Mouse (Mus musculus) hindbrain, postnatal 0 days (tissue): ENCODE results near the gene Uap1l1. TPM values are rescaled to one million over a fixed set of nuclear protein-coding genes. Genes with fewer than 3 reads are reported as not detected.

Source experiments
- ATAC-seq: fragments of 200-750 bp; cut with Nextera tagmentation; 2 replicates; pipeline ENCODE4 v1.8.0; 2017; ENCODE audit warnings: mild to moderate bottlenecking, moderate TSS enrichment, moderate library complexity
- DNase-seq: peaks from one replicate; pipeline ENCODE4 v3.0.0-alpha.2; 2015; ENCODE audit warnings: low spot score
- H3K27ac ChIP-seq: fragments of 300-500 bp; sonication (generic); 2 replicates; pipeline ENCODE4 v1.5.1; 2014; ENCODE audit warnings: mild to moderate bottlenecking
- H3K27me3 ChIP-seq: fragments of 300-500 bp; sonication (generic); 2 replicates; pipeline ENCODE4 v1.6.1; 2014; ENCODE audit warnings: low read length, mixed read lengths; ENCODE audit not compliant: insufficient read depth
- H3K36me3 ChIP-seq: fragments of 300-500 bp; sonication (generic); 2 replicates; pipeline ENCODE4 v1.6.1; 2014; ENCODE audit warnings: low read length, mixed read lengths; ENCODE audit not compliant: insufficient read depth
- H3K4me1 ChIP-seq: fragments of 300-500 bp; sonication (generic); 2 replicates; pipeline ENCODE4 v1.6.1; 2014; ENCODE audit warnings: antibody characterized with exemption, low read length, mixed read lengths; ENCODE audit not compliant: insufficient read depth
- H3K4me2 ChIP-seq: fragments of 300-500 bp; sonication (generic); 2 replicates; pipeline ENCODE4 v1.6.1; 2014; ENCODE audit warnings: low read depth, mild to moderate bottlenecking, low read length, moderate library complexity, mixed read lengths
- H3K4me3 ChIP-seq: fragments of 300-500 bp; sonication (generic); 2 replicates; pipeline ENCODE4 v1.5.1; 2014; ENCODE audit warnings: low read length
- H3K9ac ChIP-seq: fragments of 300-500 bp; sonication (generic); replicated peaks from 2 replicates; pipeline ENCODE4 v1.6.1; 2014; ENCODE audit warnings: mild to moderate bottlenecking, low read length, moderate library complexity, mixed read lengths
- H3K9me3 ChIP-seq: fragments of 300-500 bp; sonication (generic); 2 replicates; pipeline ENCODE4 v1.6.1; 2016; ENCODE audit warnings: low read length, mixed read lengths
- CTCF ChIP-seq: IDR thresholded peaks from 2 replicates; pipeline ENCODE4 v1.5.1; 2016; ENCODE audit warnings: antibody characterized with exemption, control low read depth, low read depth
- WGBS: fragments of 180-500 bp; shearing (Covaris S2); extraction: QIAGEN DNeasy Blood & Tissue Kit; methylation state at CpG from one replicate; pipeline ENCODE4 v1.1.7; 2014; 5-methylcytosine and 5-hydroxymethylcytosine counted together
- polyA plus RNA-seq: library from polyadenylated mRNA; unstranded; fragments of >200 nt; fragmentation: Nextera tagmentation; extraction: Ambion mirVana; gene quantifications from 2 replicates; pipeline ENCODE4 v1.2.1, GENCODE M21; 2015
- total RNA-seq: library from RNA; depleted of rRNA; stranded (reverse); fragments of >200 nt; gene quantifications from 2 replicates; pipeline ENCODE4 v1.2.3, GENCODE M21; 2014

Uap1l1 gene
- total and polyA plus RNA-seq, 2 experiments from 2014 or later, result 7.5 to 15.6 TPM

DNA sequence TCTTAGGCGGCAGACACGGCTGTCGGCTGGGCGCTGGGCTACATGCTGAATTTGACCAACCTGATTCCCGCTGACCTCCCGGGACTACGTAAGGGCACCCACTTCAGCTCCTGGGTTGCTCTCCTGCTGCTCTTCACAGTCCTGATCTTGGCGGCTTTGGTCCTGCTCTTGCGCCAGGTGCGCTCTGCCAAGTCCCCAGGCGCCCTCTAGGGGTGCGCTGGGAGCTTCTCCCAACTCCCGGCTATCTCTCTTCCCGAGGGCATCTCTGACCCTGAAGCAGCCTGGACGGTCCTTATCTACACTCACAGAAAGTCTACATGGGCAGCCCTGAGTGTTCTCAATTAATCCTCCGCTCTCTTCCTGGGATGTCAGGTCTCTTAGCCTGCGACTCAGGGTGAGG, 35.3 kb upstream of the Uap1l1 start:
- Histone ChIP-seq H3K4me1 (peaks cover 33% of the 10 kb centered on the region), H3K9ac (peak overlapping the region; percentile 31; the same call in 1 of the 2 replicates), H3K4me2 (peak overlapping the region; percentile 58), H3K27me3 (peaks cover 23% of the 10 kb centered on the region), H3K9me3 (no peaks in the 10 kb centered on the region), H3K4me3 (peak overlapping the region; percentile 23), H3K36me3 (0 out of 2 replicates have a peak, but pooled peaks cover 1% of the 10 kb centered on the region), H3K27ac (no peak overlapping the region)
- WGBS, result 4% methylated on average over 17 of the region's 17 CpGs
- TF ChIP-seq CTCF, result peak; percentile 73
- DNase-seq (peak; percentile 74), ATAC-seq (no peak)

DNA sequence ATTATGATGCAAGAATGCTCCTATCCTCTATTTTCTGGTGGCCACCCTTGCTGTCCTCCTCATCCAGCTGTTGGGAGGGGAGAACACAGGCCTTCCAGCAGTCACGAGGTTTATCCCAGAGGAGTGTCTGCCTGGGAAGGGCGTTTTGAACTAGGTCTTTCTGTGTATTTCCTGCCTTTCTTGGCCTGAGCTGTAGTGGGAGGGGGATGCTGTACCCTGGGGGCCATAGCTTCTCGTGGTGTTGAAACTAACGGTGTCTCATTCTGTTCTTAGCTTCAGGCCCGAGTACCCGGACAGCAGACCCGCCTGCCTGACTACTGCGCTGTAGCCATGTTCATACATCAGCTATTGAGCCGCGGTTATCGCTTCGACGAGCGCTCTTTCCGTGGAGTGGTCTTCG, 34.8 kb upstream of the Uap1l1 start:
- no peak overlapping the region for H3K27ac ChIP-seq
- no peaks in the 10 kb centered on the region for H3K36me3 ChIP-seq
- WGBS, result 23% methylated on average over 16 of the region's 16 CpGs
- H3K4me3 ChIP-seq, result peak overlapping the region; percentile 23
- peak overlapping the region; percentile 58 for H3K4me2 ChIP-seq
- no peaks in the 10 kb centered on the region for H3K9me3 ChIP-seq
- ATAC-seq, result no peak
- peaks cover 23% of the 10 kb centered on the region for H3K27me3 ChIP-seq
- no peak for TF ChIP-seq CTCF
- peak overlapping the region; percentile 31; the same call in 1 of the 2 replicates for H3K9ac ChIP-seq
- DNase-seq, result no peak
- H3K4me1 ChIP-seq, result peaks cover 36% of the 10 kb centered on the region

DNA sequence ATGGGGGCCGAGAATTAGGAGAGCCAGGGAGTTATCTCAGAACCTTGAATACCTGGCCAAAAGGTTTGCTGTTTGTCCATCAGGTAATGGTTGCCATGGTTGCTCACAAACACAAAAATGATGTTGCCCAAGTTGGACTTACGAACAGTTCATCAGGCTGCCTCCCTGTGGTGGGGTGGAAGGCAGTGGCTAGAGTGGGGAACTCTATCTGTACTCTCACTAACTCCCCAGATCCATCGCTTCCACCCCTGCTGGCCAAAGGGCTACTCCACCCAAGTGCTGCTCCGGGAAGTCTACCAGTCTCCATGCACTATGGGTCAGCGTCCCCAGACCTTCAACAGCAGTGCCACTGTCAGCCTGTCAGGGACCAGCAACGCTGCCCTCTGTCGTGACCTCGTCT, 33.6 kb upstream of the Uap1l1 start, which contains the start of gene Npdc1:
TSS of gene Npdc1 (plus strand) at position 301 of the 400 bp plus-strand sequence.
- TF ChIP-seq CTCF, result no peak
- no peak for DNase-seq
- 70% methylated on average over 8 of the region's 8 CpGs for WGBS
- Histone ChIP-seq H3K27ac (no peak within 1 kb of the TSS), H3K9ac (no peak within 1 kb of the TSS), H3K4me1 (peaks cover 27% of the 10 kb centered on the region; the same call in 1 of the 2 replicates), H3K36me3 (no peaks in the 10 kb centered on the region), H3K27me3 (peaks cover 23% of the 10 kb centered on the region), H3K4me2 (peak within 1 kb of the TSS; percentile 58), H3K4me3 (no peak within 1 kb of the TSS; the same call in 1 of the 2 replicates), H3K9me3 (no peaks in the 10 kb centered on the region)
- ATAC-seq, result no peak

DNA sequence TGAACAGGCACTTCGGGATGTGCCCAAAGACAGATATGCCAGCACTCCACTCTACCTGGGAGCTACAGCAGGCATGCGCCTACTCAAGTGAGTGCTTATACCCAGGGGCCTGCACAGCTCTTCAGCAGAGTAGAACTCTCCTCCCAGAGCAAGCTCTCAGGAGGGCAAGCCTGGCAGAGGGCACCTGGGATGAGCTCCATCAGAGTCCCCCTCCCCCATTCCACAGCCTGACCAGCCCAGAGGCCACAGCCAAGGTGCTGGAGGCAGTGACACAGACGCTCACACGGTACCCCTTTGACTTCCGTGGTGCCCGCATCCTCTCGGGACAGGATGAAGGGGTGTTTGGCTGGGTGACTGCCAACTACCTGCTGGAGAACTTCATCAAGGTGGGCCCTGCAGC, 32.6 kb upstream of the Uap1l1 start:
- ATAC-seq (no peak), DNase-seq (no peak)
- peaks cover 25% of the 10 kb centered on the region; the same call in 1 of the 2 replicates for H3K4me1 ChIP-seq
- no peak overlapping the region for H3K4me2 ChIP-seq
- H3K27me3 ChIP-seq, result peaks cover 23% of the 10 kb centered on the region
- H3K36me3 ChIP-seq, result no peaks in the 10 kb centered on the region
- H3K9me3 ChIP-seq, result no peaks in the 10 kb centered on the region
- no peak overlapping the region for H3K4me3 ChIP-seq
- no peak overlapping the region for H3K27ac ChIP-seq
- no peak overlapping the region for H3K9ac ChIP-seq
- no peak for TF ChIP-seq CTCF
- 97% methylated on average over 7 of the region's 7 CpGs for WGBS

DNA sequence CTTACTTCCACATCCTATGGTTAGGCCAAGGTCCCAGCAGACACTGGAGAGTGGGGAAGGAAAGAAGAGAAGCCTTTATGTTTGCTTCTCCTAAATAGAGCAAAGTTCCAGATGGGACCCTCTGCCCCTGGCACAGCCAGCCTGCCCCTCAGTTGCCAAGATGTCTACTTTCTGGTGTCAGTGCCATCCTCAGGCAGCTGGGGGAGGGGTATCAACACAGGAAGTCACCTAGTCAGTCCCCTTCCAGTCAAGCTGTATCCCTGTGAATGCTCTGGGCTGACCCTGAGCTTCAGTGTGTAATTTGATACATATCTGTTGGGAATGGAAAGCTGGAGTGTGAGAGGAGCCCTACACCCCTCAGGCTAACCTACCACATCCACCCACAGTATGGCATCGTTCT, 31.5 kb upstream of the Uap1l1 start:
- TF ChIP-seq CTCF, result no peak
- no peak overlapping the region for H3K4me3 ChIP-seq
- peaks cover 23% of the 10 kb centered on the region for H3K27me3 ChIP-seq
- no peak for ATAC-seq
- H3K36me3 ChIP-seq, result no peaks in the 10 kb centered on the region
- peaks cover 21% of the 10 kb centered on the region; the same call in 1 of the 2 replicates for H3K4me1 ChIP-seq
- 60% methylated on average over 1 of the region's 1 CpGs for WGBS
- no peaks in the 10 kb centered on the region for H3K9me3 ChIP-seq
- no peak overlapping the region for H3K9ac ChIP-seq
- no peak overlapping the region for H3K4me2 ChIP-seq
- peak overlapping the region; percentile 58; the same call in 1 of the 2 replicates for H3K27ac ChIP-seq
- DNase-seq, result no peak

DNA sequence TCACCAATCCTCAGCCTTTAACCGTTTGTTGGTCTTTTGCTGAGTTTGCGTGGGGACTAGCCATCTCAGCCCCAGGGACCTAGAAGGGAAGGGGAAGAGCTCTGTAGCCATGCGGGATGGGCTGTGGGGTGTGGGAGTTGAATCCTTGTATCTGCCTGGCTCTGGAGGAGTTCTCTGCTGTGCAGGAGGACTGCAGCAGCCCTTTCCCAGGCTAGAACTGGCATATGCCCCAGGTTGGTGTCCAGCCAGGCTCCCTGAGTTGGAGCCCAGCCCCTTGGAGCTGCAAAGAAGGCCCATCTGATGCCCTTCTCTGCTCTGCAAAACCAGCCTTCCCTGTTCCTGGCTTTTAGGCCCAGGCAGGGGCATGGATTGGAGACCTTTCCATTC, 31.1 kb upstream of the Uap1l1 start:
- no peak overlapping the region for H3K9ac ChIP-seq
- H3K9me3 ChIP-seq, result no peaks in the 10 kb centered on the region
- H3K4me2 ChIP-seq, result peak overlapping the region; percentile 68
- TF ChIP-seq CTCF, result no peak
- no peaks in the 10 kb centered on the region for H3K36me3 ChIP-seq
- H3K4me1 ChIP-seq, result peaks cover 21% of the 10 kb centered on the region; the same call in 1 of the 2 replicates
- DNase-seq (peak; percentile 43), ATAC-seq (no peak)
- H3K27ac ChIP-seq, result peak overlapping the region; percentile 58; the same call in 1 of the 2 replicates
- 37% methylated on average over 3 of the region's 3 CpGs for WGBS
- H3K4me3 ChIP-seq, result no peak overlapping the region
- peaks cover 23% of the 10 kb centered on the region for H3K27me3 ChIP-seq
